Mouse (Mus musculus): ENCODE data around the gene Cdadc1. TPM values are rescaled to one million over a fixed set of nuclear protein-coding genes. Genes with fewer than 3 reads are reported as not detected.

Cdadc1 gene
- total RNA-seq (2023), result 25.4 to 39.0 TPM (median 35.9 TPM) in 4 replicates

DNA sequence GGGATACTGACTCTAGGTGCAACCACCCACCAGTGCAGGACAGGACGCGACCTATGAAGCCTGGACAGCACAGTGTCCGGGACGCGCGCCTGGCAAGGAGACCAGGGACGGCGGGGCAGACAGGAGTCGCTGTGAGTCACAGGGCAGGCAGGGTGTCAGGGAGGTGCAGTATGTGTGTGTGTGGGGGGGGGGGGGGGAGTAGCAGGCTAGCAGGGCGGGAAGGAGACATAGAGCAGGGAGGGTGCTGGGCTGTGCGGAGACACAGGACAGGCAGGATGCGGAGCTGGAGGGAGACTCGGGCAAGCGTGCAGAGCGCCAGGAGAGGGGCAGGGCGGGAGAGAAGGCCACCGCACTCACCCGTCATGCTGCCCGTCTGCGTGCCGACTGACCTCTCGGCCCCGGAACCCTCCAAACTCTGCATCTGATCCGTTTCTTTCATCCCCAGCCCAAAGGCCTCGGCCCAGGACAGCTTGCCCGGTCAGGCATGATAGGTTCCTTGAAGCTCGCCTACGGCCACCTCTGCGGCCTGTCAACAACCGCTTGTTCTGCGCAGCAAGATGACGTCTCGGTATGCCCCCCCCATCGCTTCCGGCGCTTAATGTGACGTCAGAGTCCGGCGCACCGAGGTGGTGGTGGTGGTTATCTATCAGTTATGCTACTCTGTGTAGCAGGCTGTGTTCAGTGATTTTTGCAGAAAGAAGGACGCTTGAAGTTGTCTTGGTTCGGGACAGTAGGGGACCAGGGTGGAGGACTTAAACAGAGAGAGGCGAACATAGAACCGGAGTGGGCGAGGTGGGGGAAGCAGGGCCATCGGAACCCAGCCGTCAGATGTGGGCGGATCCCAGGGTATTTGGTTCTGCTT lies at the start of gene Cdadc1:
TSS of gene Cdadc1 (minus strand) at position 562 of the 862 bp plus-strand sequence.

DNA sequence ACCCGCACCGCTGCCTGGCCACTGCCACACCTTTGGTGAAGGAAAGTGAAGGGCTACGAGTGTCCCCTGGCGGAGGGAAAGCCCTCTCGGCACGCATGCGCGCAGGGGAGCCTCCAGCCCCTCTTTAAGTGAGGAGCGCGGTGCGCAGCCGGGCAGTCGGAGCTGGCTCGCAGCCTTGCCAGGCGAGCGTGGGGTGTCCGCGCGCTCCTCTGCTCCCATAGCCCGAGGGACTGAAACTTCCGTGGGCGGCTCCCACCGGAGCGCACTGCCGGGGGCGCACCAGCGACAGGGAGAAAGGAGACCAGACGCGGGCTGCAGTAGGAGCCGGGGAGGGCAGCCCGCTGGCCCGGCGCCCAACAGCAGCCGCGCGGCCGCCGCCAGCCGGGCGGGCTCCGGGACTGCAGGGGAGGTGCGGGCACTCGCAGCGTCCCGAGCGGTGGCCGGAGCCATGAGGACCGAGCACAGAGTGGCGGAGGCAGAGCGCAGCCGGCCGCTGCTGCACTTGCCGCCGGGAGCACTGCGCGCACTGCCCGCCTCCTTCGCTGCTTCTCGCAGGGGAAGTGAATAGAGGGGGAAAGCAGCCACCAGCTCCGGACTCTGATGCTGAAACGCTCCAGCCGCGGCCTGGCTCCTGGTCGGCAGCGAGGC lies 27.5 kb upstream of the Cdadc1 start, which contains the start of gene Shisa2:
TSS of gene Shisa2 (plus strand) at position 151 of the 648 bp plus-strand sequence.

Other genes starting within 250 kb of the Cdadc1 start
- gene Phf11d, start 232.5 kb downstream of the Cdadc1 start, total RNA-seq (2023), result 8.1 to 11.7 TPM (median 9.5 TPM) in 4 replicates
- 4.7 to 5.8 TPM (median 5.3 TPM) in 4 replicates for gene Phf11c, start 202.6 kb downstream of the Cdadc1 start, total RNA-seq (2023)
- 57.6 to 64.7 TPM (median 59.2 TPM) in 4 replicates for gene Setdb2, start 157.1 kb downstream of the Cdadc1 start, total RNA-seq (2023)
- gene Cab39l, start 157.0 kb downstream of the Cdadc1 start, total RNA-seq (2023), result 35.0 to 46.9 TPM (median 37.6 TPM) in 4 replicates
- gene Shisa2, start 27.3 kb upstream of the Cdadc1 start, total RNA-seq (2023), result not detected in 4 replicates

Data from B cell, adult 62 days (primary cell).